Comparison of ENCODE assay signal across 9 mouse cellular contexts in the genomic region with DNA sequence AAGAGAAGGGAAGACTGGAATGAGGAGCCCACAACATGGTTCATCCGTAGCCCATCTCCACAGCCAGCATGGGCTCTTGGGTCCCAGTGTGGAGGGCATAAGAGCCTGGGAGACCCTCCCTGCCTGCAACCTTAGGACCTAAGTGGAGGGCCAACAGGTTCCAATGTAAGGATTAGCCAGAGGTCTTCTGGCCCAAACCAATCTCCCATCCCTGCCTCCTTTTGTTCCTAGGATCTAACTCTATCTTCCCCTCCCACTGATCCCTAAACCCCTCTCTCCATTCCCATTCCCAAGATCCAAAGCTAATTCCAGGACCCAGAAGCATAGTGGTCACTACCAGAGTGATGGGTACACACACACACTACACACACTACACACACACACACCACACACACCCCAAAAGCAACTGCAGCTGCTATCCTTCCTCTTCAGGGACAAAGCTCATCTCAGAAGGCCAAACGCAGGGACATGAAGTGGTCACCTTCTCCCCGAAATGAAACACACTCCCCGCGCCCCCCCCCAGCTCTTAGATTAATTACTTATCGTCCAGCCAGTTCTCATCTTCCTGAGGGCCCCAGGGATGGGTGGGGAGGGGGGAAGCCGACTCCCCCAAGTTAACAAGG. TPM values are rescaled to one million over a fixed set of nuclear protein-coding genes. Genes with fewer than 3 reads are reported as not detected.
DNase-seq lines count a peak whose midpoint lies in the region; ATAC-seq and TF ChIP-seq lines count a peak whose summit lies in the region.
"Had no signal": no experiment of that assay in that cellular context is flagged by ENCODE, and none has a peak within 500 bp of the region (broad histone marks: within the 10 kb centered on the region; RNA-seq: fewer than 3 reads in every experiment).

No protein-coding gene starts in this region.

- no peak for ATAC-seq in heart, embryonic 13.5 days (ENCODE audit: extremely low read depth, insufficient number of reproducible peaks, low FRiP score, low TSS enrichment)
- ATAC-seq in G1E (ENCODE audit: extremely low read depth, insufficient number of reproducible peaks, low FRiP score, poor library complexity, severe bottlenecking) = no peak
- ATAC-seq in forebrain, postnatal 0 days = no peak
- no peak for ATAC-seq in liver, postnatal 0 days

- H3K4me1 ChIP-seq in heart, embryonic 13.5 days = peaks cover 63% of the 10 kb centered on the region
- H3K4me1 ChIP-seq in G1E (ENCODE audit: insufficient read depth, low read depth, low read length) = peaks cover 51% of the 10 kb centered on the region
- peaks cover 27% of the 10 kb centered on the region for H3K4me1 ChIP-seq in forebrain, postnatal 0 days (ENCODE audit: insufficient read depth)
- peaks cover 27% of the 10 kb centered on the region for H3K4me1 ChIP-seq in liver, postnatal 0 days (ENCODE audit: insufficient read depth)

- H3K9me3 ChIP-seq in heart, embryonic 13.5 days = no peaks in the 10 kb centered on the region
- no peaks in the 10 kb centered on the region for H3K9me3 ChIP-seq in G1E (replicated peaks)
- no peaks in the 10 kb centered on the region for H3K9me3 ChIP-seq in forebrain, postnatal 0 days (ENCODE audit: low read length)
- no peaks in the 10 kb centered on the region for H3K9me3 ChIP-seq in liver, postnatal 0 days (ENCODE audit: low read length)

- peaks cover 5% of the 10 kb centered on the region; the same call in 1 of the 2 replicates for H3K36me3 ChIP-seq in heart, embryonic 13.5 days
- no peaks in the 10 kb centered on the region for H3K36me3 ChIP-seq in G1E (replicated peaks)
- peaks cover 6% of the 10 kb centered on the region for H3K36me3 ChIP-seq in forebrain, postnatal 0 days (ENCODE audit: insufficient read depth)
- no peaks in the 10 kb centered on the region for H3K36me3 ChIP-seq in liver, postnatal 0 days (replicated peaks; ENCODE audit: insufficient read depth, low read length)

- no peak for TF ChIP-seq CTCF in G1E (IDR thresholded peaks at IDR 0.05; ENCODE audit: low read depth, low read length)
- TF ChIP-seq CTCF in forebrain, postnatal 0 days (IDR thresholded peaks at IDR 0.05; ENCODE audit: low read depth) = no peak
- TF ChIP-seq CTCF in liver, postnatal 0 days (IDR thresholded peaks at IDR 0.05; ENCODE audit: low read depth) = no peak

- no peak for TF ChIP-seq EP300 in liver, postnatal 0 days (IDR thresholded peaks at IDR 0.05; ENCODE audit: low read depth)

- H3K9ac ChIP-seq in heart, embryonic 13.5 days = peak overlapping the region; percentile 98
- H3K9ac ChIP-seq in forebrain, postnatal 0 days = peak overlapping the region; percentile 86
- H3K9ac ChIP-seq in liver, postnatal 0 days (replicated peaks) = peak overlapping the region; percentile 72

- peak overlapping the region; percentile 90 for H3K27ac ChIP-seq in heart, embryonic 13.5 days (replicated peaks)
- peak overlapping the region; percentile 95 for H3K27ac ChIP-seq in forebrain, postnatal 0 days (ENCODE audit: low read depth, low read length)
- no peak overlapping the region for H3K27ac ChIP-seq in liver, postnatal 0 days (ENCODE audit: low read depth)

- H3K4me2 ChIP-seq in heart, embryonic 13.5 days = peak overlapping the region; percentile 91
- H3K4me2 ChIP-seq in forebrain, postnatal 0 days (ENCODE audit: low read depth) = peak overlapping the region; percentile 74
- peak overlapping the region; percentile 98 for H3K4me2 ChIP-seq in liver, postnatal 0 days (ENCODE audit: low read depth, low read length)

- WGBS in heart, embryonic 13.5 days = 8% methylated on average over 7 of the region's 7 CpGs
- WGBS in forebrain, postnatal 0 days = 16% methylated on average over 7 of the region's 7 CpGs
- 19% methylated on average over 7 of the region's 7 CpGs for WGBS in liver, postnatal 0 days (ENCODE audit: insufficient replicate concordance)

- no peak for DNase-seq in heart, postnatal 10 days
- no peak for DNase-seq in G1E (ENCODE audit: low spot score)
- no peak for DNase-seq in forebrain, postnatal 0 days
- no peak for DNase-seq in liver, postnatal 0 days
- DNase-seq in frontal cortex, adult 2 months (ENCODE audit: extremely low spot score in 1 of 2, low spot score in 1 of 2) = no peak
- DNase-seq in embryo, embryonic 10 days (ENCODE audit: low spot score) = no peak
- DNase-seq in cerebellum, postnatal 10 days = no peak

- no peaks in the 10 kb centered on the region for H3K27me3 ChIP-seq in heart, embryonic 13.5 days (replicated peaks)
- H3K27me3 ChIP-seq in G1E (ENCODE audit: insufficient read depth, low read length) = peaks cover 62% of the 10 kb centered on the region
- no peaks in the 10 kb centered on the region for H3K27me3 ChIP-seq in forebrain, postnatal 0 days (ENCODE audit: insufficient read depth, low read length)
- H3K27me3 ChIP-seq in liver, postnatal 0 days (ENCODE audit: insufficient read depth, low read length) = peaks cover 3% of the 10 kb centered on the region; the same call in 1 of the 2 replicates

- H3K4me3 ChIP-seq in heart, embryonic 13.5 days = peak overlapping the region; percentile 84
- peak overlapping the region; percentile 79; the same call in 1 of the 2 replicates for H3K4me3 ChIP-seq in G1E (ENCODE audit: low read depth, low read length)
- peak overlapping the region; percentile 96 for H3K4me3 ChIP-seq in forebrain, postnatal 0 days (ENCODE audit: low read depth, low read length)
- H3K4me3 ChIP-seq in liver, postnatal 0 days (ENCODE audit: low read depth, low read length) = peak overlapping the region; percentile 84

- intact Hi-C loops in heart, postnatal 10 days (cut with DNase I) = no loop called here

RNA-seq across cellular contexts. Expression of a gene that starts 1.2 kb away (rescaled TPM):
- 82.9 and 89.4 TPM in 2 replicates for polyA plus RNA-seq in heart, embryonic 13.5 days (2015; fragmentation: Nextera tagmentation; extraction: Ambion mirVana)
- total RNA-seq in heart, postnatal 10 days (2021) = 100 to 1,000 TPM; 106 to 139 TPM
- 20.5 and 30.7 TPM in 2 replicates for total RNA-seq in G1E (2014; fragmentation: Nextera tagmentation)
- 24.0 and 24.4 TPM in 2 replicates for total RNA-seq in G1E (2017)
- polyA plus RNA-seq in G1E (2012) = 42.8 and 48.2 TPM in 2 replicates
- 170 and 209 TPM in 2 replicates for total RNA-seq in forebrain, postnatal 0 days (2014; rRNA removed)
- 67.1 and 69.4 TPM in 2 replicates for polyA plus RNA-seq in forebrain, postnatal 0 days (2015; fragmentation: Nextera tagmentation; extraction: Ambion mirVana)
- polyA plus RNA-seq in liver, postnatal 0 days (2015; fragmentation: Nextera tagmentation; extraction: Ambion mirVana) = 17.7 and 17.8 TPM in 2 replicates
- 256 and 323 TPM in 2 replicates for polyA plus RNA-seq in frontal cortex, adult 2 months (2012; rRNA removed)

RNA-seq across cellular contexts. Expression of a gene that starts 19.9 kb away (rescaled TPM):
- 12.3 and 13.5 TPM in 2 replicates for polyA plus RNA-seq in heart, embryonic 13.5 days (2015; fragmentation: Nextera tagmentation; extraction: Ambion mirVana)
- total RNA-seq in heart, postnatal 10 days (2021) = 1 to 10 TPM; 1.7 to 1.8 TPM
- total RNA-seq in G1E (2014; fragmentation: Nextera tagmentation) (42.5 and 45.0 TPM in 2 replicates), G1E (2017) (4.9 and 5.7 TPM in 2 replicates)
- 5.4 and 10.1 TPM in 2 replicates for polyA plus RNA-seq in G1E (2012)
- total RNA-seq in forebrain, postnatal 0 days (2014; rRNA removed) = 0.62 and 1.0 TPM in 2 replicates
- 1.5 and 1.6 TPM in 2 replicates for polyA plus RNA-seq in forebrain, postnatal 0 days (2015; fragmentation: Nextera tagmentation; extraction: Ambion mirVana)
- polyA plus RNA-seq in liver, postnatal 0 days (2015; fragmentation: Nextera tagmentation; extraction: Ambion mirVana) = 4.7 and 4.9 TPM in 2 replicates
- 1.2 and 1.9 TPM in 2 replicates for polyA plus RNA-seq in frontal cortex, adult 2 months (2012; rRNA removed)
- total RNA-seq: gastrocnemius, adult 18-20 months had no signal

RNA-seq across cellular contexts. Expression of a gene that starts 39.3 kb away (rescaled TPM):
- 25.6 and 29.3 TPM in 2 replicates for polyA plus RNA-seq in heart, embryonic 13.5 days (2015; fragmentation: Nextera tagmentation; extraction: Ambion mirVana)
- total RNA-seq in heart, postnatal 10 days (2021) = 10 to 100 TPM; 37.9 to 38.1 TPM
- total RNA-seq in G1E (2014; fragmentation: Nextera tagmentation) (37.8 and 45.9 TPM in 2 replicates), G1E (2017) (12.4 and 13.1 TPM in 2 replicates)
- 14.6 and 14.8 TPM in 2 replicates for polyA plus RNA-seq in G1E (2012)
- 27.3 and 32.1 TPM in 2 replicates for total RNA-seq in forebrain, postnatal 0 days (2014; rRNA removed)
- 27.4 and 32.0 TPM in 2 replicates for polyA plus RNA-seq in forebrain, postnatal 0 days (2015; fragmentation: Nextera tagmentation; extraction: Ambion mirVana)
- polyA plus RNA-seq in liver, postnatal 0 days (2015; fragmentation: Nextera tagmentation; extraction: Ambion mirVana) = 6.7 and 6.8 TPM in 2 replicates
- polyA plus RNA-seq in frontal cortex, adult 2 months (2012; rRNA removed) = 87.5 and 91.4 TPM in 2 replicates

RNA-seq across cellular contexts. Expression of a gene that starts 39.8 kb away (rescaled TPM):
- polyA plus RNA-seq in heart, embryonic 13.5 days (2015; fragmentation: Nextera tagmentation; extraction: Ambion mirVana) = 0.09 TPM in 1 of 2 replicates, not detected in the other
- under 1 TPM; 0.52 to 0.69 TPM for total RNA-seq in heart, postnatal 10 days (2021)
- total RNA-seq in G1E (2014; fragmentation: Nextera tagmentation) (not detected in 2 replicates), G1E (2017) (0.05 TPM in 1 of 2 replicates, not detected in the other)
- not detected in 2 replicates for polyA plus RNA-seq in G1E (2012)
- total RNA-seq in forebrain, postnatal 0 days (2014; rRNA removed) = 0.54 and 1.4 TPM in 2 replicates
- 0.11 TPM in 1 of 2 replicates, not detected in the other for polyA plus RNA-seq in forebrain, postnatal 0 days (2015; fragmentation: Nextera tagmentation; extraction: Ambion mirVana)
- not detected in 2 replicates for polyA plus RNA-seq in liver, postnatal 0 days (2015; fragmentation: Nextera tagmentation; extraction: Ambion mirVana)
- polyA plus RNA-seq in frontal cortex, adult 2 months (2012; rRNA removed) = 2.3 and 2.7 TPM in 2 replicates

RNA-seq across cellular contexts. Expression of a gene that starts 43.7 kb away (rescaled TPM):
- polyA plus RNA-seq in heart, embryonic 13.5 days (2015; fragmentation: Nextera tagmentation; extraction: Ambion mirVana) = 80.7 and 97.0 TPM in 2 replicates
- 10 to 100 TPM; 58.5 to 61.4 TPM for total RNA-seq in heart, postnatal 10 days (2021)
- 160 and 182 TPM in 2 replicates for total RNA-seq in G1E (2014; fragmentation: Nextera tagmentation)
- 44.1 and 51.8 TPM in 2 replicates for total RNA-seq in G1E (2017)
- polyA plus RNA-seq in G1E (2012) = 114 and 136 TPM in 2 replicates
- total RNA-seq in forebrain, postnatal 0 days (2014; rRNA removed) = 76.7 and 86.4 TPM in 2 replicates
- polyA plus RNA-seq in forebrain, postnatal 0 days (2015; fragmentation: Nextera tagmentation; extraction: Ambion mirVana) = 145 and 154 TPM in 2 replicates
- 52.2 and 55.0 TPM in 2 replicates for polyA plus RNA-seq in liver, postnatal 0 days (2015; fragmentation: Nextera tagmentation; extraction: Ambion mirVana)
- polyA plus RNA-seq in frontal cortex, adult 2 months (2012; rRNA removed) = 32.9 and 35.5 TPM in 2 replicates
